Mouse (Mus musculus) left cerebral cortex, adult 18-20 months (tissue): Measurements from ENCODE around the gene Defb29. TPM values are rescaled to one million over a fixed set of nuclear protein-coding genes. Genes with fewer than 3 reads are reported as not detected.

Source experiments
- DNase-seq, 2 experiments: peaks; one replicate each; pipeline ENCODE4 v3.0.0; 2021 to 2022; ENCODE audit warnings: low spot score in 2 of 2, mixed read lengths in 1 of 2
- long read RNA-seq, 2 experiments: library from polyadenylated mRNA; stranded (forward); transcript quantifications; one replicate each; pipeline ENCODE4 v2.0.0; 2021
- total RNA-seq, 2 experiments: library from RNA; stranded (reverse); gene quantifications; 2 replicates each; pipeline ENCODE4 v1.2.3; 2021

Gene Defb29
- not detected for total RNA-seq
- long read RNA-seq, experiment 1, result 0 reads
- long read RNA-seq, experiment 2, result 0 reads

- DNase-seq, result no peak
Observed at GRCm38 (mm10) chr2:152539944-152540710, at the start of gene Defb29. TSS of gene Defb29 (minus strand) at chr2:152540098.

GRCm38 (mm10) chr2:152589021-152589420, 49.1 kb upstream of the Defb29 start:
- no peak for DNase-seq

GRCm38 (mm10) chr2:152588450-152588849, 48.6 kb upstream of the Defb29 start:
- DNase-seq, result no peak

- DNase-seq, result no peak
Observed at GRCm38 (mm10) chr2:152586926-152587560, 47.1 kb upstream of the Defb29 start.

- no peak for DNase-seq
Observed at GRCm38 (mm10) chr2:152580612-152581011, 40.7 kb upstream of the Defb29 start.

GRCm38 (mm10) chr2:152580107-152580506, 40.2 kb upstream of the Defb29 start, which contains the start of gene Defb19:
TSS of gene Defb19 (minus strand) at chr2:152580312.
- no peak for DNase-seq

GRCm38 (mm10) chr2:152573484-152573883, 33.6 kb upstream of the Defb29 start:
- no peak for DNase-seq

- no peak for DNase-seq
Observed at GRCm38 (mm10) chr2:152572114-152572794, 32.4 kb upstream of the Defb29 start, which contains the start of gene Defb21. TSS of gene Defb21 (plus strand) at chr2:152572744.

GRCm38 (mm10) chr2:152570313-152570712, 30.4 kb upstream of the Defb29 start:
- no peak for DNase-seq

- no peak for DNase-seq
Observed at GRCm38 (mm10) chr2:152569881-152570280, 30.0 kb upstream of the Defb29 start.

- DNase-seq, result no peak
Observed at GRCm38 (mm10) chr2:152569038-152569437, 29.1 kb upstream of the Defb29 start, which contains the start of gene Gm17416. TSS of gene Gm17416 (plus strand) at chr2:152569338.

GRCm38 (mm10) chr2:152556655-152557054, 16.8 kb upstream of the Defb29 start:
- DNase-seq, result no peak

GRCm38 (mm10) chr2:152553774-152554423, 14.0 kb upstream of the Defb29 start:
- peak; percentile 75 to 78 for DNase-seq

- DNase-seq, result no peak
Observed at GRCm38 (mm10) chr2:152548124-152548523, 8.2 kb upstream of the Defb29 start.

- DNase-seq, result peak; percentile 47 to 69
Observed at GRCm38 (mm10) chr2:152544691-152545090, 4.8 kb upstream of the Defb29 start.

- DNase-seq, result no peak
Observed at GRCm38 (mm10) chr2:152543478-152543877, 3.6 kb upstream of the Defb29 start.

GRCm38 (mm10) chr2:152542897-152543296, 3.0 kb upstream of the Defb29 start:
- DNase-seq, result no peak

- no peak for DNase-seq
Observed at GRCm38 (mm10) chr2:152541979-152542378, 2.1 kb upstream of the Defb29 start.

- DNase-seq, result no peak
Observed at GRCm38 (mm10) chr2:152517981-152518380, 21.9 kb downstream of the Defb29 start, which contains the start of gene Defb28. TSS of gene Defb28 (plus strand) at chr2:152518255.

- no peak for DNase-seq
Observed at GRCm38 (mm10) chr2:152516084-152516483, 23.8 kb downstream of the Defb29 start.

GRCm38 (mm10) chr2:152511592-152511991, 28.3 kb downstream of the Defb29 start, which contains the start of gene Defb26:
TSS of gene Defb26 (minus strand) at chr2:152511692.
- no peak for DNase-seq
